Mouse (Mus musculus) lung, adult 2 months (tissue): ENCODE results near the gene Hcn2. TPM values are rescaled to one million over a fixed set of nuclear protein-coding genes. Genes with fewer than 3 reads are reported as not detected.
"Not testable (repeated sequence)": the region's sequence is repeated elsewhere in the genome, so short reads cannot be mapped to it uniquely, and the experiment has no call there.

Experiments used
- DNase-seq: peaks from one replicate; pipeline ENCODE4 v3.0.0; 2022
- H3K4me1 ChIP-seq: fragments of 200-500 bp; 2 replicates; pipeline ENCODE4 v1.6.1; 2011; ENCODE audit warnings: low read length; ENCODE audit not compliant: control insufficient read depth, insufficient read depth
- H3K4me3 ChIP-seq: fragments of 200-500 bp; replicated peaks from 2 replicates; pipeline ENCODE3; 2011; ENCODE audit warnings: low read depth, mild to moderate bottlenecking, control low read depth, low read length; ENCODE audit errors: extremely low read depth
- CTCF ChIP-seq: fragments of 200-500 bp; IDR thresholded peaks from 2 replicates; pipeline ENCODE4 v1.5.1; 2011; ENCODE audit warnings: mild to moderate bottlenecking, low read length, control low read depth; ENCODE audit not compliant: insufficient read depth
- POLR2A ChIP-seq: fragments of 200-500 bp; IDR thresholded peaks from 2 replicates; pipeline ENCODE4 v1.6.1; 2011; ENCODE audit warnings: low read depth, mild to moderate bottlenecking, control low read depth, low read length, borderline replicate concordance; ENCODE audit errors: extremely low read depth
- WGBS: fragments of 180-500 bp; shearing (Covaris S2); methylation state at CpG from one replicate; pipeline ENCODE4 v1.1.7; 2018; 5-methylcytosine and 5-hydroxymethylcytosine counted together
- polyA plus RNA-seq: library from polyadenylated mRNA; depleted of rRNA; stranded (reverse); fragments of >200 nt; gene quantifications from 2 replicates; pipeline ENCODE4 v1.2.3, GENCODE M21; 2012

Gene Hcn2
- polyA plus RNA-seq, 1 experiment, result 3.0 TPM

- DNase-seq, result peak; percentile 15
- TF ChIP-seq CTCF, result no peak
- no peak for TF ChIP-seq POLR2A
- Histone ChIP-seq H3K4me1 (peaks cover 20% of the 10 kb centered on the region), H3K4me3 (no peak overlapping the region)
- WGBS, result 42% methylated on average over 6 of the region's 6 CpGs
These were observed 18.5 kb upstream of the Hcn2 start for GRCm38 (mm10) chr10:79697916-79698315.

DNA sequence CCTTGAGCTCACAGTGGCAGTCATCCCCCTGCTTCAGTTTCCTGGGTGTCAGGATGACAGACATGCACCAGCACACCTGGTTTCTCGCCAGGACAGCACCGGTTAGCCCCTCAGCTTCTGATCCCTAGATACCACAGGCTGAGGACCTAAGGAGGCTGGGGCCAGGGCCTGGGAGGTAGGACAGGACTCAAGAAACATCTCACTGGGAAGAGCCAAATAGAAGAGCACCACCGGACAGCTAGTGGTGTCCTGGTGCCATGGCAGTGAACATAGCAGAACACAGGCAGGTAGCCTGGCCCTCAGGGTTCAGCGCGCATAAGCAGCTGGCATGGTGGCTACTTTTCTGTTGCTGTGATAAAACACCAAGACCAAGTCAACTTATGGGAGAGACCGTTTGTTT lies 18.0 kb upstream of the Hcn2 start:
- Histone ChIP-seq H3K4me1 (peaks cover 20% of the 10 kb centered on the region), H3K4me3 (no peak overlapping the region)
- TF ChIP-seq CTCF, result no peak
- no peak for TF ChIP-seq POLR2A
- DNase-seq, result no peak
- WGBS, result 89% methylated on average over 6 of the region's 6 CpGs

GRCm38 (mm10) chr10:79700676-79701075 lies 15.8 kb upstream of the Hcn2 start:
- TF ChIP-seq POLR2A (no peak), CTCF (no peak)
- Histone ChIP-seq H3K4me1 (peaks cover 28% of the 10 kb centered on the region), H3K4me3 (no peak overlapping the region)
- peak; percentile 29 for DNase-seq
- WGBS, result 32% methylated on average over 7 of the region's 7 CpGs

DNA sequence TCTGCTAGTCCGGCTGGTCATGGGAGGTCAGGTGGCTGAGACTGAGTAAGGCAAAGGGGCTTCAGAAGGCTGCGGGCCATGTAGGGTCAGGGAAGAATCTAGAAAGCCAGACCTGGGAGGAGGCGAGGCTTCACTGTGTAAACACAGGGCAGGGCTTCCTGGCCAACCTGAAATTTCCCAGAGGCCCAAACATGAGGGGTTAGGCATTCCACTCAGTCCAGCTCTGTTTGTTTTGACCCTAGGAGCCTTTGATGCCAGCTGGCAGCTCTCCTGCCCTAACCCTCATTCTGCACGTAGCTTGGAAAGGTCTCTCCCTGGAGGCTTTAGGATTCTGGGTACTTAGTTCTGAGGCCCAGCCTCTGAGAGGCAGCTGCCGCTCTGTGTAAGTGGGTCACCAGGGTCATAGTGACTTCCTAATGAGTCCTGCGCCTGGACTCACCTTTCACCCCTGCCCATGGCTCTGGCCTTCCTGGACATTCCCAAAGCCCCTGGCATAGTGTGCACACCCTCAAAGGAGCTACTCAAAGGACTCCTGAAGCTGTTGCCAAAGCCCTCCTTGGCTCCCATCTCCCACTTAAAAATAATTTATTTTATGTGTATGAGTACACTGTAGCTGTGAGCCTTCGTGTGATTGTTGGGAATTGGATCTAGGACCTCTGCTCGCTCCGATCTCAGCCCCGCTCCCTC lies 14.8 kb upstream of the Hcn2 start:
- DNase-seq, result peak; percentile 75
- WGBS, result 38% methylated on average over 10 of the region's 10 CpGs
- Histone ChIP-seq H3K4me3 (no peak overlapping the region), H3K4me1 (peaks cover 29% of the 10 kb centered on the region)
- TF ChIP-seq CTCF (no peak), POLR2A (no peak)

DNA sequence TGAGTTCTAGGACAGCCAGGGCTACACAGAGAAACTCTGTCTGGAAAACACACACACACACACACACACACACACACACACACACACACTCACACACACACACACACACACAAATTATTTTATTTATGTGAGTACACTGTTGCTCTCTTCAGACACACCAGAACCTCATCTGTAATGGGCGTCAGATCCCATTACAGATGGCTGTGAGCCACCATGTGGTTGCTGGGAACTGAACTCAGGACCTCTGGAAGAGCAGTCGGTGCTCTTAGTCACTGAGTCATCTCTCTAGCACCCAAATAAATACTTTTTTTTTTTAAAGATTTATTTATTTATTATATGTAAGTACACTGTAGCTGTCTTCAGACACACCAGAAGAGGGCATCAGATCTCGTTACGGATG lies 13.5 kb upstream of the Hcn2 start:
- H3K4me1 ChIP-seq, result peaks cover 33% of the 10 kb centered on the region
- WGBS, result 78% methylated on average over 4 of the region's 4 CpGs
- H3K4me3 ChIP-seq, DNase-seq: not testable (repeated sequence)

- peaks cover 28% of the 10 kb centered on the region for H3K4me1 ChIP-seq
- no peak for TF ChIP-seq CTCF
- no peak for TF ChIP-seq POLR2A
- 80% methylated on average over 10 of the region's 10 CpGs for WGBS
- H3K4me3 ChIP-seq, result no peak overlapping the region
- DNase-seq, result no peak
These were observed 12.9 kb upstream of the Hcn2 start for GRCm38 (mm10) chr10:79703541-79703940.

DNA sequence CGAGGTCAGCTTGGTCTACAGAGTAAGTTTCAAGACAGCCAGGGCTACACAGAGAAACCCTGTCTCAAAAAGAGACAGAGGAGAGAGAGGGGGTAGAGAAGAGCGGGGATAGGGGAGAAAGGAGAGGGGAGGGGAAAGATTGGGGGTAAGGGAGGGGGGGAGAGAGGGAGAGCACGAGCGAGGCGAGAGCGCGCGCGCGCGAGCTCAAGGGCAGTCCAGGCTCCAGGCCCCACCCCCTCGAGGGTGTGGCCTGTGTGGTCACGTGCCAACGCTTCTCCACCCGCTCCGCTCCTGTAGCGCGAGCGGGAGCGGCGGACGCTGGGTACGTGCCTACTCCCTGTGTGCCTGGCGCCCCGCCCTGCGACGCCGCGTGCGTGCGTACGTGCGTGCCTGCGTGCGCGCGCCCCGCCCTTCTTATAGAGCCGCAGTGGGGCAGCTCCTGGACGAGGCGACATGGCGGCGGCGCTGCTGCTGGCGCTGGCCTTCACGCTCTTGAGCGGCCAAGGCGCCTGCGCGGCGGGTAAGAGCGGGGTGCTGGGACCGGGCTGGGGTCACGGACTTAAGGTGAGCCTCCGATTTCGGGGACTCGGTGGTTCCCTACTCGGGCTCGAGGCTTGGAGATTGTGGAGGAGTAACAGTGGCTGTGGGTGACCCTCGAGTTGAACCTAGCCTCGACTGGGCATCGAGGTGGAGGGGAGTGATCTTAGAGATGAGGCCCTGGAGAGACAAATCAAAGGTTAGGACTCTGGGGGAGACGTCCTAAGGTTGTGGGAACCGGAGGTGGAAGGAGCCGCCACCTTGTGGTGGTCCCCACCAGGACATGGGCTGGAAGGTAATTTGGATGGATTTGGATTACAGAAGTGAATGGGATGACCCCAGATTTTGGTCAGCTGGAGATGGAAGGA lies 12.1 kb upstream of the Hcn2 start, which contains the start of gene Bsg:
TSS of gene Bsg (plus strand) at position 427 of the 905 bp plus-strand sequence.
- H3K4me1 ChIP-seq, result peaks cover 28% of the 10 kb centered on the region
- peak within 1 kb of the TSS; percentile 86 for H3K4me3 ChIP-seq
- TF ChIP-seq POLR2A (peak; percentile 95), CTCF (peak; percentile 44)
- WGBS, result under 1% methylated on average over 64 of the region's 65 CpGs
- peak; percentile 96 for DNase-seq

GRCm38 (mm10) chr10:79704970-79705360 lies 11.5 kb upstream of the Hcn2 start:
- no peak for DNase-seq
- WGBS, result 5% methylated on average over 10 of the region's 10 CpGs
- peaks cover 28% of the 10 kb centered on the region for H3K4me1 ChIP-seq
- H3K4me3 ChIP-seq, result peak overlapping the region; percentile 86
- TF ChIP-seq CTCF, result no peak
- TF ChIP-seq POLR2A, result no peak

- TF ChIP-seq POLR2A (no peak), CTCF (no peak)
- Histone ChIP-seq H3K4me3 (no peak overlapping the region), H3K4me1 (peaks cover 28% of the 10 kb centered on the region)
- DNase-seq, result no peak
- WGBS, result 64% methylated on average over 5 of the region's 5 CpGs
These were observed 10.5 kb upstream of the Hcn2 start for GRCm38 (mm10) chr10:79705951-79706350.

DNA sequence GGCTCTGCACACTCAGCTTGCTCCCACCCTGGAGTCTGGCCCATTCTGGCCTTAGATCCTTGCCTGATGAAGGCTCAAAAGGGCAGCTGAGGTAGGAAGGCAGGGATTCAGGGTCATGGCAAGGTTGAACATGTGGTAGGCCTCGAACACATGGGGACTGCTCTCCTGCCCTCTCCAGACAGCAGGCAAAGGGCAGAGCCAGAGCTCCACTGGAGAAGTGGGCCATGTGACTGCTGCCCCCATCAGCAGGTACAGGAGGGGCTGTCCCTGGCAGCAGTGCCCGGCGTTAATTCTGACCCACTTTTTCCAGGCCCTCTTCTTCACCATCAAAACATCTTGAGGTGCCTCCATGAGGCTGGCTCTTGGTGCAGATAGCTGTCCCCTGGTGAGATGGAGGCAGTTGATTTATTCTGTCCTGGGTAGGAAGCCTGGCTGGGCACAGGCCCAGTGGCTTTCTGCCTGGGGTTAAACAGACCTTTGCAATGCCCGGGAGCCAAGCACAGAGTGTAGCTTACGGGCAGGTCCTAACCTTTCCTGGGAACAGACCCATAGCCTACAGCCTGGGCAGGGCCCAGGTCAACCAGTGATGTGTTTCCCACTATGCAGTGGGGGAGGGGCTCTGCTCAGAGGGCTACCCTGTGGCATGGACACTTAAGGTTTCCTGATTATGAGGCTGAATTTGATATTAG lies 9.9 kb upstream of the Hcn2 start:
- Histone ChIP-seq H3K4me3 (no peak overlapping the region), H3K4me1 (peaks cover 28% of the 10 kb centered on the region)
- WGBS, result 42% methylated on average over 5 of the region's 5 CpGs
- no peak for TF ChIP-seq POLR2A
- peak; percentile 19 for DNase-seq
